Mouse (Mus musculus): Measurements from ENCODE around the gene Gm21117.
"Not testable (repeated sequence)": the region's sequence is repeated elsewhere in the genome, so short reads cannot be mapped to it uniquely, and the experiment has no call there.

The Gm21117 gene

DNA sequence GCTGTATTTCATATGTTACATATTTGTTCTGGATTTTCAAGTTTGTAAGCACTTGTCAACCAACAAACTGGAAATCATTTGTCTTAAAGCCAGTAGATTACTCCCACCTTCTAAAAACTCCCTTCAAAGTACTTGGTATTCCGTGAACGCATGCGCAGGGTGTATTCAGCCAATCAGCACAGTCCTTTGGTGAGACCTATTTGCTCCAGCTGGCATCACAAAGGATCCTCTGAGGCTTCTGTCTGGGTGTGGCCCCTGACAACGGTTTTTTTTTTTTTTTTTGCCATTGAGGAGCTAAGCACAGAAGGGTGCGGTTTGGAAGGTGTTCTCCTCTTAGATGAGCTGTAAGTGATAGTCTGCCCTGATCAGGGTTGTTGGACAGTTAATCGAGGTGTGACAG lies at the start of gene Gm21117:
Gene Gm21117, plus strand, starts transcription at position 301 of the 400 bp plus-strand sequence.
- in situ Hi-C loops (cut with MboI) = not testable (repeated sequence)

All from mature B cell (primary cell).